Mouse (Mus musculus) gastrocnemius, adult 18-20 months (tissue): ENCODE data around the gene Tbk1. TPM values are rescaled to one million over a fixed set of nuclear protein-coding genes. Genes with fewer than 3 reads are reported as not detected.

ENCODE experiments used
- DNase-seq: peaks from one replicate; pipeline ENCODE4 v3.0.0; 2021; ENCODE audit warnings: low spot score
- microRNA-seq: library from miRNA; unstranded; fragments of <30 nt; microRNA quantifications from one replicate; pipeline ENCODE4 v1.2.0, GENCODE M21; 2021
- total RNA-seq, 2 experiments: library from RNA; stranded (reverse); gene quantifications; 2 replicates each; pipeline ENCODE4 v1.2.3; 2021

Tbk1 gene
- total RNA-seq, 2 experiments from 2014 or later, result 9.0 to 10.2 TPM

GRCm38 (mm10) chr10:121500034-121500433, 86.6 kb downstream of the Tbk1 start:
- no peak for DNase-seq

- no peak for DNase-seq
Measured at GRCm38 (mm10) chr10:121499063-121499462, 87.5 kb downstream of the Tbk1 start.

GRCm38 (mm10) chr10:121498481-121498904, 88.1 kb downstream of the Tbk1 start:
- DNase-seq, result no peak

GRCm38 (mm10) chr10:121497968-121498367, 88.6 kb downstream of the Tbk1 start:
- DNase-seq, result no peak

- DNase-seq, result no peak
Measured at GRCm38 (mm10) chr10:121496616-121497015, 90.0 kb downstream of the Tbk1 start.

Small RNAs within 50 kb of the gene (microRNA-seq; reads per million reads assigned to microRNA genes)
- gene Gm24330, result not detected

Other genes starting within 250 kb of the Tbk1 start
- under 1 TPM; 0.17 to 0.48 TPM for gene Tbc1d30, start 235.5 kb downstream of the Tbk1 start, total RNA-seq
- 10 to 100 TPM; 26.8 to 29.2 TPM for gene Gns, start 221.7 kb downstream of the Tbk1 start, total RNA-seq
- gene Rassf3, start 110.4 kb downstream of the Tbk1 start, total RNA-seq, result 10 to 100 TPM; 34.7 to 47.5 TPM
- gene Xpot, start 39.5 kb upstream of the Tbk1 start, total RNA-seq, result 10 to 100 TPM; 23.9 to 27.7 TPM
- not detected for gene D930020B18Rik, start 54.8 kb upstream of the Tbk1 start, total RNA-seq
- gene BC048403, start 153.2 kb upstream of the Tbk1 start, total RNA-seq, result 1 to 10 TPM; 1.4 to 1.8 TPM